Mouse (Mus musculus): ENCODE measurements at regions not wholly inside any gene's neighbourhood (a gene's known extent, or its start where the extent isn't known, plus 50 kb on each side); places are given as distances from the start of the nearest gene placed in this dataset.

- intact Hi-C loops (cut with DNase I): loop anchor here (5.0 kb wide), 1 partner anchor 60 kb away; the partner anchor contains the start of gene Nrip1
- peak; percentile 11 to 32 for DNase-seq (ENCODE audit: low spot score in 2 of 2)
Measured at GRCm38 (mm10) chr16:76432304-76432703, 58.7 kb upstream of the Nrip1 start.

GRCm38 (mm10) chr16:76429156-76429555 is 55.5 kb upstream of the Nrip1 start:
- intact Hi-C loops (cut with DNase I): no loop called here
- DNase-seq (ENCODE audit: low spot score in 2 of 2): no peak

GRCm38 (mm10) chr16:76423964-76424363 is 50.3 kb upstream of the Nrip1 start:
- no peak for DNase-seq (ENCODE audit: low spot score in 2 of 2)
- intact Hi-C loops (cut with DNase I): no loop called here
